Mouse (Mus musculus) forebrain, postnatal 0 days (tissue): ENCODE results near the gene Fstl1. TPM values are rescaled to one million over a fixed set of nuclear protein-coding genes. Genes with fewer than 3 reads are reported as not detected.
A peak's percentile ranks its signal among the peaks of the same experiment; 100 is the strongest.

Experiments used
- ATAC-seq: fragments of 200-750 bp; cut with Nextera tagmentation; 2 replicates; pipeline ENCODE4 v1.8.0; 2017; ENCODE audit warnings: mild to moderate bottlenecking, moderate library complexity
- DNase-seq: peaks from one replicate; pipeline ENCODE4 v3.0.0-alpha.2; 2015
- H3K27ac ChIP-seq: fragments of 300-500 bp; sonication (generic); 2 replicates; pipeline ENCODE4 v1.5.1; 2014; ENCODE audit warnings: low read depth, mild to moderate bottlenecking, antibody characterized with exemption, low read length, moderate library complexity, mixed read lengths
- H3K27me3 ChIP-seq: fragments of 300-500 bp; sonication (generic); 2 replicates; pipeline ENCODE4 v1.6.1; 2014; ENCODE audit warnings: mild to moderate bottlenecking, low read length, mixed read lengths; ENCODE audit not compliant: insufficient read depth
- H3K36me3 ChIP-seq: fragments of 300-500 bp; sonication (generic); 2 replicates; pipeline ENCODE4 v1.6.1; 2014; ENCODE audit warnings: mild to moderate bottlenecking, moderate library complexity; ENCODE audit not compliant: insufficient read depth
- H3K4me1 ChIP-seq: fragments of 300-500 bp; sonication (generic); 2 replicates; pipeline ENCODE4 v1.6.1; 2014; ENCODE audit warnings: antibody characterized with exemption; ENCODE audit not compliant: insufficient read depth
- H3K4me2 ChIP-seq: fragments of 300-500 bp; sonication (generic); 2 replicates; pipeline ENCODE4 v1.6.1; 2014; ENCODE audit warnings: low read depth, mild to moderate bottlenecking, moderate library complexity
- H3K4me3 ChIP-seq: fragments of 300-500 bp; sonication (generic); 2 replicates; pipeline ENCODE4 v1.5.1; 2014; ENCODE audit warnings: low read depth, low read length, mixed read lengths
- H3K9ac ChIP-seq: fragments of 300-500 bp; sonication (generic); 2 replicates; pipeline ENCODE4 v1.6.1; 2014; ENCODE audit warnings: mild to moderate bottlenecking
- H3K9me3 ChIP-seq: fragments of 300-500 bp; sonication (generic); 2 replicates; pipeline ENCODE4 v1.6.1; 2016; ENCODE audit warnings: low read length
- CTCF ChIP-seq: sonication (generic); IDR thresholded peaks from 2 replicates; pipeline ENCODE4 v1.5.1; 2016; ENCODE audit warnings: antibody characterized with exemption, control low read depth, low read depth
- WGBS: fragments of 180-500 bp; shearing (Covaris S2); extraction: QIAGEN DNeasy Blood & Tissue Kit; methylation state at CpG from one replicate; pipeline ENCODE4 v1.1.7; 2014; 5-methylcytosine and 5-hydroxymethylcytosine counted together
- polyA plus RNA-seq: library from polyadenylated mRNA; unstranded; fragments of >200 nt; fragmentation: Nextera tagmentation; extraction: Ambion mirVana; gene quantifications from 2 replicates; pipeline ENCODE4 v1.2.1, GENCODE M21; 2015
- total RNA-seq: library from RNA; depleted of rRNA; stranded (reverse); fragments of >200 nt; gene quantifications from 2 replicates; pipeline ENCODE4 v1.2.3, GENCODE M21; 2014

Gene Fstl1
- total and polyA plus RNA-seq, 2 experiments from 2014 or later: 67.2 to 78.3 TPM

GRCm38 (mm10) chr16:37845202-37845925 lies 68.7 kb downstream of the Fstl1 start:
- TF ChIP-seq CTCF: no peak
- no peak overlapping the region for H3K27ac ChIP-seq
- ATAC-seq: no peak
- no peak overlapping the region for H3K4me2 ChIP-seq
- H3K4me1 ChIP-seq: no peaks in the 10 kb centered on the region
- H3K36me3 ChIP-seq: no peaks in the 10 kb centered on the region
- H3K9ac ChIP-seq: no peak overlapping the region
- H3K4me3 ChIP-seq: no peak overlapping the region
- no peaks in the 10 kb centered on the region for H3K9me3 ChIP-seq
- no peak for DNase-seq
- H3K27me3 ChIP-seq: no peaks in the 10 kb centered on the region
- WGBS: 87% methylated on average over 7 of the region's 7 CpGs

DNA sequence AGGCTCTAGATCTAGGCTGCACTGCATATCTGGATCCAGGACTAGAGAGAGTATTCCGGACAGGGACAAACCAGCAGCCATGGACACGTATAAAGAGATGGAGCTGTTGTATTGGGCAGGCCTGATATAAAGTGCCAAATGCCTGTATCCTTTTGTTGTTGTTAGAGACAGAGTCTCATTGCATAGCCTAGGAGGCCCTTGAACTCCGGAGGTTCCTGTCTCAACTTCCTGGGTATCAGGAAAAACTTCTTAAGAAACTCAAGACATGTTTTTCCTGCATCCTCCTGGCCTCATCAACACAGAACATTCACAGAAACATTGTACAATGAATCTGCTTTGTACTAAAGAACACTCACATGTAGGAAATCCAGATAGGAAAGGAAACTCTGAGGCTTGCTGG lies 70.4 kb downstream of the Fstl1 start:
- TF ChIP-seq CTCF: no peak
- DNase-seq: no peak
- no peaks in the 10 kb centered on the region for H3K27me3 ChIP-seq

GRCm38 (mm10) chr16:37851366-37851765 lies 74.7 kb downstream of the Fstl1 start:
- no peak for TF ChIP-seq CTCF
- ATAC-seq: no peak
- no peak for DNase-seq
- Histone ChIP-seq H3K9me3 (no peaks in the 10 kb centered on the region), H3K36me3 (no peaks in the 10 kb centered on the region), H3K9ac (no peak overlapping the region), H3K4me1 (no peaks in the 10 kb centered on the region), H3K4me3 (no peak overlapping the region), H3K27ac (no peak overlapping the region), H3K27me3 (no peaks in the 10 kb centered on the region), H3K4me2 (no peak overlapping the region)
- WGBS: 68% methylated on average over 5 of the region's 5 CpGs

More for the DNA sequence above, 70.4 kb downstream of the Fstl1 start:
- ATAC-seq: no peak
- Histone ChIP-seq H3K36me3 (no peaks in the 10 kb centered on the region), H3K27ac (no peak overlapping the region), H3K9ac (no peak overlapping the region), H3K4me3 (no peak overlapping the region), H3K9me3 (no peaks in the 10 kb centered on the region), H3K4me2 (no peak overlapping the region), H3K4me1 (no peaks in the 10 kb centered on the region)
- WGBS: 92% methylated on average over 3 of the region's 3 CpGs

- Histone ChIP-seq H3K4me2 (no peak overlapping the region), H3K9ac (no peak overlapping the region), H3K4me1 (no peaks in the 10 kb centered on the region), H3K36me3 (no peaks in the 10 kb centered on the region), H3K27ac (no peak overlapping the region), H3K4me3 (no peak overlapping the region), H3K27me3 (no peaks in the 10 kb centered on the region), H3K9me3 (no peaks in the 10 kb centered on the region)
- 46% methylated on average over 9 of the region's 9 CpGs for WGBS
- no peak for TF ChIP-seq CTCF
- DNase-seq (peak; percentile 16), ATAC-seq (no peak)
These were observed 76.6 kb downstream of the Fstl1 start for GRCm38 (mm10) chr16:37853279-37853678.

DNA sequence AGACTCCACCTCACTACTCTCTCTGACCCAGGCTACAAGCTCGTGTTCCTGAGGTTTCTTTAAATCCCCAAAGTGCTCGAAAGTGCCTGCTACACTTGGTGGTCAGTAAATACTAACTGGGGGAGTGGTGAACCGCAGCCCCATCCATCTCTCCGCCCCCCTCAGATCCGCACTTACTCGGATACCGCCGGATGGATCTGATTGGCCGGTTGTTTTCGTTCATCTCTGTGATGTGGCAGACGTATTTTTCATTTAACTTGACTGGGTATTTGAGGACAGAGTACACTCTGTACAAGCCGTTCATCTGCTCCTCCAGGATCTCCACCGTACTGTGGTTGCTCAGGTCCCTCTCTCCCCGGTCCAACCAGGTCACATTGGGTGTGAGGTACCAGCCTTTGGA lies 77.4 kb downstream of the Fstl1 start:
- H3K4me1 ChIP-seq: no peaks in the 10 kb centered on the region
- no peaks in the 10 kb centered on the region for H3K36me3 ChIP-seq
- TF ChIP-seq CTCF: no peak
- no peak overlapping the region for H3K9ac ChIP-seq
- 77% methylated on average over 14 of the region's 14 CpGs for WGBS
- no peak overlapping the region for H3K4me3 ChIP-seq
- H3K27ac ChIP-seq: no peak overlapping the region
- H3K9me3 ChIP-seq: no peaks in the 10 kb centered on the region
- H3K4me2 ChIP-seq: no peak overlapping the region
- DNase-seq (no peak), ATAC-seq (no peak)
- H3K27me3 ChIP-seq: no peaks in the 10 kb centered on the region

DNA sequence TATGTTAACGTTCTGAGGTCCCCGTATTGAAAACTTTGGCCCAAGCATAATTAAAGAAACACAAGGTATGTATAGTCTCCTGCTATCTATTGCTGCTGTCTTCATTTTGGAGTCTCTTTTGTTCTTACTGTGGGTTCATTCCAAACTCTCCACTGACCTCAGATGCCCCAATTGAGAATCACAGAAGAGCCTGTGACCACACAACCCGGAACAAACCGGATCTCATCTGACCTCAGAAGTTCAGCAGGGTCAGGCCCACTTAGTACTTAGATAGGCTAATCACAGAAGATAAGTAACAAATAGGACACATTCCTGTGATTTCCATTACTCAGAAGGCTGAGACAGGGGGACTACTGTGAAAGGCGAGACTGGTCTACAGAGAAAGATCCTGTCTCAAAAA lies 77.9 kb downstream of the Fstl1 start:
- Histone ChIP-seq H3K9me3 (no peaks in the 10 kb centered on the region), H3K4me2 (no peak overlapping the region), H3K36me3 (no peaks in the 10 kb centered on the region), H3K27me3 (no peaks in the 10 kb centered on the region), H3K9ac (no peak overlapping the region), H3K27ac (no peak overlapping the region), H3K4me3 (no peak overlapping the region), H3K4me1 (no peaks in the 10 kb centered on the region)
- no peak for TF ChIP-seq CTCF
- DNase-seq: no peak
- WGBS: 82% methylated on average over 5 of the region's 5 CpGs
- no peak for ATAC-seq

- Histone ChIP-seq H3K4me1 (no peaks in the 10 kb centered on the region), H3K9ac (no peak overlapping the region), H3K27ac (no peak overlapping the region), H3K36me3 (no peaks in the 10 kb centered on the region), H3K4me2 (no peak overlapping the region), H3K27me3 (no peaks in the 10 kb centered on the region), H3K4me3 (no peak overlapping the region), H3K9me3 (no peaks in the 10 kb centered on the region)
- WGBS: 84% methylated on average over 8 of the region's 8 CpGs
- ATAC-seq (no peak), DNase-seq (no peak)
- TF ChIP-seq CTCF: no peak
These were observed 78.9 kb downstream of the Fstl1 start for GRCm38 (mm10) chr16:37855583-37855982.

DNA sequence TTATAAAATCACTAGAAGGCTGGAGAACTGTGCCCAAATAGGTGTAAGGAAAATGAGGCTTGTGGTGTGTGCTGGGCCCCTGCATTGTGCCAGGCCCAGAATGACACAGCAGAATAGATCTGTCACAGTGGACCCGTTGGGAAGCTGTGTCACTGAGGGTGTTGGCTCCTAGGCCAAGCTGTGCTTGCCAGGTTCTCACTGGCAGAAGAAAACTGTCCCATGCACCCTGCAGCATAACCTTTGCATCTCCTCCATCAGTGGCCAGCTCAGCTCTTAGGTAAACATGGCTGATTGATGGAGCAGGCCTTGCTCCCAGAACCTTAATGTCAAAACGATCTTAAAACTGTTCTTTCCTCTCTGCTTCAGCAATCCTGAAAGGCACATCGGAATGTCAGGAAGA lies 79.7 kb downstream of the Fstl1 start:
- H3K9me3 ChIP-seq: no peaks in the 10 kb centered on the region
- ATAC-seq: no peak
- no peak for TF ChIP-seq CTCF
- no peak overlapping the region for H3K4me2 ChIP-seq
- H3K4me1 ChIP-seq: no peaks in the 10 kb centered on the region
- no peaks in the 10 kb centered on the region for H3K27me3 ChIP-seq
- 66% methylated on average over 3 of the region's 3 CpGs for WGBS
- H3K4me3 ChIP-seq: no peak overlapping the region
- H3K36me3 ChIP-seq: no peaks in the 10 kb centered on the region
- no peak for DNase-seq
- H3K27ac ChIP-seq: no peak overlapping the region
- H3K9ac ChIP-seq: no peak overlapping the region
